Mouse (Mus musculus) stomach, embryonic 14.5 days (tissue): ENCODE results near the gene Nhlrc4. TPM values are rescaled to one million over a fixed set of nuclear protein-coding genes. Genes with fewer than 3 reads are reported as not detected.

ENCODE experiments used
- ATAC-seq: fragments of 200-750 bp; cut with Nextera tagmentation; 2 replicates; pipeline ENCODE4 v1.8.0; 2017; ENCODE audit warnings: low read depth, moderate TSS enrichment; ENCODE audit not compliant: insufficient number of reproducible peaks, insufficient read depth, low FRiP score
- H3K27ac ChIP-seq: fragments of 300-500 bp; sonication (generic); 2 replicates; pipeline ENCODE4 v1.5.1; 2014; ENCODE audit warnings: mild to moderate bottlenecking, low read length, moderate library complexity, mixed read lengths
- H3K27me3 ChIP-seq: fragments of 300-500 bp; sonication (generic); 2 replicates; pipeline ENCODE4 v1.6.1; 2014; ENCODE audit warnings: low read length, control low read depth, mixed read lengths; ENCODE audit not compliant: control insufficient read depth, insufficient read depth
- H3K36me3 ChIP-seq: fragments of 300-500 bp; sonication (generic); 2 replicates; pipeline ENCODE4 v1.6.1; 2014; ENCODE audit warnings: mild to moderate bottlenecking, control low read depth, low read length, moderate library complexity, mixed read lengths; ENCODE audit not compliant: control insufficient read depth, insufficient read depth
- H3K4me1 ChIP-seq: fragments of 300-500 bp; sonication (generic); 2 replicates; pipeline ENCODE4 v1.6.1; 2014; ENCODE audit warnings: low read length, control low read depth, mixed read lengths; ENCODE audit not compliant: control insufficient read depth, insufficient read depth
- H3K4me2 ChIP-seq: fragments of 300-500 bp; sonication (generic); replicated peaks from 2 replicates; pipeline ENCODE4 v1.6.1; 2014; ENCODE audit warnings: low read depth, low read length, control low read depth
- H3K4me3 ChIP-seq: fragments of 300-500 bp; sonication (generic); 2 replicates; pipeline ENCODE4 v1.5.1; 2014; ENCODE audit warnings: low read depth, low read length, control low read depth
- H3K9ac ChIP-seq: fragments of 300-500 bp; sonication (generic); replicated peaks from 2 replicates; pipeline ENCODE4 v1.6.1; 2014; ENCODE audit warnings: low read depth, mild to moderate bottlenecking, control low read depth, low read length, moderate library complexity, mixed read lengths
- H3K9me3 ChIP-seq: fragments of 300-500 bp; sonication (generic); 2 replicates; pipeline ENCODE4 v1.6.1; 2016; ENCODE audit warnings: low read depth, low read length, control low read depth; ENCODE audit not compliant: control insufficient read depth
- WGBS: fragments of 180-500 bp; shearing (Covaris S2); extraction: QIAGEN DNeasy Blood & Tissue Kit; methylation state at CpG from one replicate; pipeline ENCODE4 v1.1.7; 2014; 5-methylcytosine and 5-hydroxymethylcytosine counted together
- polyA plus RNA-seq: library from polyadenylated mRNA; unstranded; fragments of >200 nt; fragmentation: Nextera tagmentation; extraction: Ambion mirVana; gene quantifications from 2 replicates; pipeline ENCODE4 v1.2.1, GENCODE M21; 2014

Gene Nhlrc4
- polyA plus RNA-seq, 1 experiment from 2014 or later: 0.72 TPM

DNA sequence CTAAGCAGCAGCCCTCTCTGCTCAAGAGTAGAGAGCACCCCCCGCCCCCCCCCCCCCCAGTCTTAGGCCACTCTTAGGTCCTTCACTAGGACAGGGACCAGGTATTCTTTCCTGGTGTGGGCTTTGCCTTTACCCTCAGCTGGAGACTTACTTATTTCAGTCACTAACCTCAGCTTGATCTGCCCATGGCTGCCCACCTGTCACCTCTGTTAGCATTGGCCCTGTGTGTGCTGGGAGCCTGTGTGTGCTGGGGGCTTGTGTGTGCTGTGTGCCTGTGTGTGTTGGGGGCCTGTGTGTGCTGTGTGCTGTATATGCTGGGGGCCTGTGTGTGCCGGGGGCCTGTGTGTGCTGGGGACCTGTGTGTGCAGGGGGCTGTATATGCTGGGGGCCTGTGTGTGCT lies 9.9 kb upstream of the Nhlrc4 start:
- peaks cover 8% of the 10 kb centered on the region; the same call in 1 of the 2 replicates for H3K4me1 ChIP-seq
- no peak overlapping the region for H3K4me2 ChIP-seq
- no peak for ATAC-seq
- peaks cover 5% of the 10 kb centered on the region; the same call in 1 of the 2 replicates for H3K36me3 ChIP-seq
- no peak overlapping the region for H3K27ac ChIP-seq
- H3K27me3 ChIP-seq: peaks cover 28% of the 10 kb centered on the region
- WGBS: 68% methylated on average over 2 of the region's 2 CpGs
- H3K9ac ChIP-seq: no peak overlapping the region
- no peak overlapping the region for H3K4me3 ChIP-seq
- H3K9me3 ChIP-seq: no peaks in the 10 kb centered on the region

DNA sequence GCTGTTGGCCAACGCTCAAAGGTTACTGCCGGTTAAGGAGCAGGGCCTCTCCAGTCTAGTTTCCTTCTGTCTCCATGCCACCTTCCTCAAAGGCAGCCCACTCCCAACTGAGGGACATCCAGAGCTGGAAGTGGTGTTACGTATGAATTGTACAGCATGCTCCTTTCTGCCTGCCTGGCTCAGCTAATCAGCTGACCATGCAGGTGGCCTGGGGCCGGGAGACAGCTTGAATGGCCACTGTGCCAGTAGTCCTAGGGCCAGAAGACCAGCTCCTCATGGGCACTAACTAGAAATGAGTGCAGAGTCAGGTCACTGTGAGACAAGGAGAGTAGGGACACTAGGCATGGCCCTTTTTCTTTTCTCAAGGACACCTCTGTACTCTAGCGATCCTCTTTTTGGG lies 8.4 kb upstream of the Nhlrc4 start:
- no peak for ATAC-seq
- H3K4me2 ChIP-seq: no peak overlapping the region
- 81% methylated on average over 5 of the region's 5 CpGs for WGBS
- H3K27ac ChIP-seq: no peak overlapping the region
- no peak overlapping the region for H3K4me3 ChIP-seq
- H3K9me3 ChIP-seq: no peaks in the 10 kb centered on the region
- peaks cover 28% of the 10 kb centered on the region for H3K27me3 ChIP-seq
- H3K36me3 ChIP-seq: no peaks in the 10 kb centered on the region
- peaks cover 8% of the 10 kb centered on the region; the same call in 1 of the 2 replicates for H3K4me1 ChIP-seq
- no peak overlapping the region for H3K9ac ChIP-seq

GRCm38 (mm10) chr17:25951803-25952623 lies 7.3 kb upstream of the Nhlrc4 start, which contains the start of gene A930017K11Rik:
TSS of gene A930017K11Rik (minus strand) at chr17:25952565.
- H3K4me2 ChIP-seq: peak within 1 kb of the TSS; percentile 71
- H3K27ac ChIP-seq: no peak within 1 kb of the TSS
- H3K9me3 ChIP-seq: no peaks in the 10 kb centered on the region
- H3K4me1 ChIP-seq: peaks cover 8% of the 10 kb centered on the region; the same call in 1 of the 2 replicates
- 2% methylated on average over 58 of the region's 58 CpGs for WGBS
- H3K9ac ChIP-seq: peak within 1 kb of the TSS; percentile 14; the same call in 1 of the 2 replicates
- peaks cover 28% of the 10 kb centered on the region for H3K27me3 ChIP-seq
- peak within 1 kb of the TSS; percentile 36 for H3K4me3 ChIP-seq
- ATAC-seq: no peak
- H3K36me3 ChIP-seq: no peaks in the 10 kb centered on the region

DNA sequence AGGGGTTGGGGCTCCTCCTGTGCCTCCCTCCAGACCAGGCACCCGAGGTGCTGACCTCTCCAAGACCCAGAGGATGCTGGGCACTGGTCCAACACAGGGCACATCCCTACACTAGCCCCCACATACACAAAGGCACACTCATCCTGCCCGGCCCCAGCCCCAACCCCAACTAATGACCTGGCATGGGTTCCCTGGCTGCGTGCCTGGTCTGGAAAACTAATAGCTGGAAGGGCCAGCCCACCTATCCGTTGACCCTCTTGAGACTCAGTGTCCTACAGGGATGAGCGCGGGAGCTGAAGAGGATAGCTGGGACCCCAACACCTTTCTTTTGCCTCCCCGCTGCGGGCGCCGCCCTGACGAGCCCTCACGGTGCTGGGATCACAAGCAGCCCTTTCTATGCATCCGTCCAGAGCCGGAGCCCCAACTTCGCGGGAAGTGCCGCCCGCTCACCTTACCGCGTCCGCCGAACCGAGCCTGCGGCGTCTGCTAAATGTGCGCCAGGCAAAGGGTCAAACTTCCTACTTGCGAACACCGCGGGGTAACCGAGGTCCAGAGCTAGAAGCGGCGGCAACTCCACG lies 6.6 kb upstream of the Nhlrc4 start:
- H3K9me3 ChIP-seq: no peaks in the 10 kb centered on the region
- no peak overlapping the region for H3K27ac ChIP-seq
- H3K9ac ChIP-seq: peak overlapping the region; percentile 14; the same call in 1 of the 2 replicates
- ATAC-seq: no peak; the same call in 1 of the 2 replicates
- peaks cover 28% of the 10 kb centered on the region for H3K27me3 ChIP-seq
- H3K4me3 ChIP-seq: peak overlapping the region; percentile 36
- no peaks in the 10 kb centered on the region for H3K36me3 ChIP-seq
- H3K4me1 ChIP-seq: peaks cover 8% of the 10 kb centered on the region; the same call in 1 of the 2 replicates
- peak overlapping the region; percentile 71 for H3K4me2 ChIP-seq
- WGBS: 1% methylated on average over 33 of the region's 33 CpGs

GRCm38 (mm10) chr17:25950706-25951105 lies 5.9 kb upstream of the Nhlrc4 start:
- H3K27me3 ChIP-seq: peaks cover 28% of the 10 kb centered on the region
- ATAC-seq: no peak
- no CpG with 5 or more reads among the region's 3 CpGs for WGBS
- peaks cover 8% of the 10 kb centered on the region; the same call in 1 of the 2 replicates for H3K4me1 ChIP-seq
- 0 out of 2 replicates have a peak overlapping the region, but pooled peaks have one; percentile 71 for H3K4me2 ChIP-seq
- H3K27ac ChIP-seq: no peak overlapping the region
- H3K4me3 ChIP-seq: no peak overlapping the region
- H3K36me3 ChIP-seq: no peaks in the 10 kb centered on the region
- no peaks in the 10 kb centered on the region for H3K9me3 ChIP-seq
- H3K9ac ChIP-seq: 0 out of 2 replicates have a peak overlapping the region, but pooled peaks have one; percentile 18

- Histone ChIP-seq H3K27ac (no peak overlapping the region), H3K9ac (no peak overlapping the region), H3K4me2 (no peak overlapping the region), H3K36me3 (no peaks in the 10 kb centered on the region), H3K27me3 (peaks cover 28% of the 10 kb centered on the region), H3K9me3 (no peaks in the 10 kb centered on the region), H3K4me3 (no peak overlapping the region), H3K4me1 (peaks cover 8% of the 10 kb centered on the region; the same call in 1 of the 2 replicates)
- ATAC-seq: no peak
- WGBS: 82% methylated on average over 5 of the region's 5 CpGs
Observed at GRCm38 (mm10) chr17:25949981-25950380, 5.2 kb upstream of the Nhlrc4 start.

GRCm38 (mm10) chr17:25948051-25948450 lies 3.3 kb upstream of the Nhlrc4 start:
- Histone ChIP-seq H3K27me3 (peaks cover 24% of the 10 kb centered on the region), H3K27ac (no peak overlapping the region), H3K36me3 (no peaks in the 10 kb centered on the region), H3K9ac (no peak overlapping the region), H3K4me3 (no peak overlapping the region), H3K9me3 (no peaks in the 10 kb centered on the region), H3K4me2 (no peak overlapping the region), H3K4me1 (peaks cover 8% of the 10 kb centered on the region; the same call in 1 of the 2 replicates)
- 79% methylated on average over 8 of the region's 8 CpGs for WGBS
- ATAC-seq: no peak

DNA sequence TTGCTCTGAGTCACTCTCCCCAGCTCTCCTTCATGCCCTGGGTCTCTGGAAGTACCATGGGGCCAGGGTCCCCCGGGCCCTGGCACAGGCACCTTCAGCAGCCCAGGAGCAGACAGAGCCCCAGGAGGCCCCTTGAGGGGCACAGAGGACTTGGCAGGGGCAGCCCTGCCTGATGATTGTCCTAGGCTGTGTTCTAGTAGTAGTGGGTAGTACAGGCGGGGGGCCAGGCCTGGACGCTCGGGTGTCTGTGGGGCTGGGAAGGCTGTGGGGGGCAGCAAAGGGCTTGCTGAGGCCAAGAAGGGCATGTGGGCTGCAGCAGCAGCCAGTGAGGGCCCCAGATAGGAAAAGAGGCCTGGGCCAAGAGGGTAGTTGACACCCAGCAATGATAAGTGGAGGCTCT lies 2.8 kb upstream of the Nhlrc4 start:
- no peak overlapping the region for H3K4me2 ChIP-seq
- no peak overlapping the region for H3K9ac ChIP-seq
- H3K36me3 ChIP-seq: no peaks in the 10 kb centered on the region
- H3K9me3 ChIP-seq: no peaks in the 10 kb centered on the region
- no peak overlapping the region for H3K4me3 ChIP-seq
- no peak for ATAC-seq
- H3K4me1 ChIP-seq: peaks cover 8% of the 10 kb centered on the region; the same call in 1 of the 2 replicates
- H3K27me3 ChIP-seq: peaks cover 20% of the 10 kb centered on the region
- no peak overlapping the region for H3K27ac ChIP-seq
- 81% methylated on average over 4 of the region's 4 CpGs for WGBS
